Mouse (Mus musculus) olfactory bulb, adult 2 months (tissue): ENCODE measurements around the gene Pnpla6.

Experiments
- CTCF ChIP-seq: fragments of 200-500 bp; IDR thresholded peaks from 2 replicates; pipeline ENCODE4 v1.5.1; 2012; ENCODE audit warnings: low read depth, mild to moderate bottlenecking, low read length, moderate library complexity; ENCODE audit not compliant: insufficient read depth
- POLR2A ChIP-seq: fragments of 200-500 bp; IDR thresholded peaks from 2 replicates; pipeline ENCODE4 v1.6.1; 2012; ENCODE audit warnings: mild to moderate bottlenecking, low read depth, low read length, moderate library complexity; ENCODE audit not compliant: insufficient read depth

GRCm38 (mm10) chr8:3480221-3480785 lies 34.9 kb upstream of the Pnpla6 start:
- TF ChIP-seq POLR2A: no peak
- no peak for TF ChIP-seq CTCF
